Mouse (Mus musculus): ENCODE measurements at regions not wholly inside any gene's neighbourhood (a gene's known extent, or its start where the extent isn't known, plus 50 kb on each side); places are given as distances from the start of the nearest gene placed in this dataset.

DNA sequence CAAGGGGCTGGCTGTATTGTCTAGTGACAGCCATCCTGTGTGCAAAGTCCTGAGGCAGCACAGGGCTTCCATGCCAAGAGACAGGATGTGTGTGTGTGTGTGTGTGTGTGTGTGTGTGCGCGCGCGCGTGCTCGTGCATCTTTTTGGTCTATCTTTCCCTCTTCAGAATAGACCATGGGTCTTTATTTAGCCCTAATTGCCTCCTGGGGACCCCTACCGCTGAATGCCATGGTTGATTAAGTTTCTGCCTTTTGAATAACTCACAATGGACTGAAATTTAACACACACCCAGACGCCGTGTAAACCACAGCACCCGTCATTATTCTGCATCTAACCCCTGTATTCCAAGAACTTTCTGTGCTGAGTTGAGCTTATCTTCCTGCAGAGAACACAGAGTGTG lies 435.2 kb upstream of the Kcnab2 start:
- no peak for TF ChIP-seq CTCF (IDR thresholded peaks at IDR 0.05; ENCODE audit: extremely low read depth, insufficient read length, insufficient replicate concordance, low read depth, low read length)
- TF ChIP-seq POLR2A (IDR thresholded peaks at IDR 0.05; ENCODE audit: low read depth, low read length) = no peak
